ENCODE assay signal across 7 mouse cellular contexts in genomic region chr5:23978516-23978915, GRCm38 (mm10).
"Had no signal": no experiment of that assay in that cellular context is flagged by ENCODE, and none has a peak within 500 bp of the region (broad histone marks: within the 10 kb centered on the region; RNA-seq: fewer than 3 reads in every experiment).

No protein-coding gene starts in this region.

- H3K9me3 ChIP-seq: limb, embryonic 15.5 days; midbrain, embryonic 13.5 days had no signal

- H3K27ac ChIP-seq: limb, embryonic 15.5 days; liver, embryonic 14.5 days; midbrain, embryonic 13.5 days; stomach, postnatal 0 days had no signal

- ATAC-seq: midbrain, embryonic 13.5 days had no signal

- H3K4me3 ChIP-seq: limb, embryonic 15.5 days; midbrain, embryonic 13.5 days had no signal

- H3K4me2 ChIP-seq: limb, embryonic 15.5 days; midbrain, embryonic 13.5 days had no signal

- H3K4me1 ChIP-seq: midbrain, embryonic 13.5 days had no signal

- H3K27me3 ChIP-seq: limb, embryonic 15.5 days; midbrain, embryonic 13.5 days had no signal

- DNase-seq: layer of hippocampus, postnatal 36 days; lung, adult 18-20 months; thymus, postnatal 4 days had no signal

- H3K9ac ChIP-seq: limb, embryonic 15.5 days; liver, embryonic 14.5 days; midbrain, embryonic 13.5 days had no signal
